Mouse (Mus musculus): Measurements from ENCODE around the gene Bcor.

Gene Bcor

DNA sequence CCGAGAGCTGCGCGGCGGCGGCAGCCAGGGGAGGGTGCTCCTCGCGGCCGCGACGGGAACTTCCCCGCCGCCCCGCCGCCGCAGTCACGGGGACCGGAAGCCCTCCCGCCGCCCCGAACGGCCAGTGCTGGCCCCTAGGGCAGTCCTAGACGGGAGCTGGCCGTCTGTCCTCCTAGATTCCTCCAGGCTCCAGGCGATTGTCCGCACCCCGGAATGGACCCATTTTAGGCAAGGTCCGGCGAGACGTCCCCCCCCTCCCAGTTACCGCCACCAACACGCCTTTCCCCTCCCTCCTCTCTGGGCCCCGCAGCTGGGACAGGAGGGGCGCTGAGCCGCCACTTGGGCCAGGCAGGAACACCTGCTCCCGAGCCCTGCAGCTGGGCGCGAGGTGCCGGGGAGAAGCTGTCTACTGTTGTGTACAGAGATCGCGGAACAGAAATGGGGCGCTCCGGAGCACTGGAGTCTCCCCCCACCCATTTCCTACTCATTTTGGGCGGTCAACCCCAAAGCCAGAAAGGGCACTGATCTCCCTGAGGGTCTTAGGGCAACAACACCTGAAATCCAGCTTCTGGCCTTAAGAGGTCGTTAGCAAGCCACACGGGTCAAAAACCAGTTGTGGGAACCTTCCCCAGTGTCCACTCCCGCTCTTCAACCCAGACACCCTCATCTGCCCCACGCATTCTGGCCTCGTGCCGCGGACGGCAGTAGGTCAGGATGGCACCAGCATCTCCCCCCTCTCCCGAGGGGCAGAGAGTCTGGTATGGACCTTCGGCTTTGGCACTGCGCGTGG lies 72.4 kb downstream of the Bcor start:
- DNase-seq (ENCODE audit: low spot score in 2 of 2): peak in 1 of 2 experiments; percentile 29

DNA sequence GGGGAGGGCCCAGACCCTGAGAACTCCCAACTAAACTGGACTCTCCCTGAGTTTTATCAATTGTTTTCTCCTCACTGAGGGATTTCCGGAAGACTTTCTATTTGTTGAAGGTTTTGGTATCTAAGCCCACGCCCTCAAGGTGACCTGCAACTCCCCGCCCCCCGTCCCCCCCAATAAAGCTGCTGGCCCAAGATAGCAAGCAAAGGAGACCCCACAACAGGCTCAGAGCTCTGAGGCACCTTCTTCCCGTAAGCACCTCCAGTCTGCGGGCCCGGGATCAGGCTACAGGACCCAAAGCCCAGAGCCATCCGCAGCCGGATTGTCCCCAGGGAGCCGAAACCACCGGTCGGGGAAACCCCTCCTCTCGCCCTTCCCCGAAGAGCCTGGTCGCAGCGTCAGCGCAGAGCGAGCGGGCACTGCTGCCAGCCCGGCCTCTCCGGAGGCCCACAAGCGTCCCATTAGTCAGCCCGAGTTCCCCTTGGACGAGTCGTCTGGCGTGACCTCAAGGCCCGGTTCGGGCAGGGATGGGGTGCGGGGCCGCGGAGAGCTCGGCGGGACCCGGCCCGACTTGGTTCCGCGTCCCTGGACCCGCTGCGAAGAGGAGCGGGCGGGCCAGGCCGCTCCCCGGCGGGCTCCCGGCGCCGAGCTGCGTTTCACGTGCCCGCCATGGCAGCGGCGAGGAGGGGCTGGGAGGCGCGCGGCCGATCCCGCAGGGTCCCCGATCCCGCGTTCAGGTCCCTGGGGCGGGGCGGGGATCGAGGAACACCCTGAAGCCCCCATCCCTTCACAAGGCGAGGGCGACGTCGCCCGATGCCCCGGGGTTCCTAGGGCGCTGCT lies 73.3 kb downstream of the Bcor start:
- peak in 1 of 2 experiments; percentile 20 for DNase-seq (ENCODE audit: low spot score in 2 of 2)

DNA sequence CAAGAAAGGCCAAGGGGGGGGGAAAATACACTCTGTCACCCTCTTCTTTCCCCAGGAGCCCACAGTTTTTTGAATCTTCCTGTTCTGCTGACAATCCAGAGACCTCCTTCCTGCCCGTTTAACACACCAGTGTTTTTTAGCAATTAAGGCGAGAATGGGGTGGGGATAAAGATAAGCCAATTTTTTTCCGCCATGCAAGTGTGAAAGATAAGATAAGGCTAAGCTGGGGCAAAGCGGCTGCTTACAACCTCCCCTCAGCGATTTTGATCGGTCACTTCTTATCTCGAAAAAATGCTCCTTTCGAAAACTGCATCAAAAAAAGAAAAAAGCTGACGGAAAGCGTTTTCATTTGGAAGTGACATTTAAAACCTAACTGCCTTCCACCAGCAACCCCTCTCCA lies 74.2 kb downstream of the Bcor start:
- no peak for DNase-seq (ENCODE audit: low spot score in 2 of 2)

DNA sequence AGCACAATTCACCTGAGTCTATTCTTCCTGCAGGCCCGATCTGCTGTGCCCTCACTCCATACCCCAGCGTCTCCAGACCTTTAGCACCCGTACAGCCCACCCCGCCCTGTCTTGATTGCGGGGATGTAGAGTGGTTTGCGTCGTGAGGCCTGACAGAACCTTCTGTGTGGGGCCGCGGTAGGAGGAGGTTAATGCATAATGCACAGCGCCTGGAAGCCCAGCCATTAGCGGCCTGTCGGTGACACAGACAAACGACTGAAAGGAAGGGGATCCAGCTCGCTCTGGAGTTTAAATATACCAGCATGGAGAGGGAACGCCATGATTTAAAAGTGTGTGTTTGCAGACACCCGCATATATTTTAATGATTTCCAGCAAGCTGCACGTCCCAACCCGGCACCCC lies 74.9 kb downstream of the Bcor start:
- DNase-seq (ENCODE audit: low spot score in 2 of 2): no peak

DNA sequence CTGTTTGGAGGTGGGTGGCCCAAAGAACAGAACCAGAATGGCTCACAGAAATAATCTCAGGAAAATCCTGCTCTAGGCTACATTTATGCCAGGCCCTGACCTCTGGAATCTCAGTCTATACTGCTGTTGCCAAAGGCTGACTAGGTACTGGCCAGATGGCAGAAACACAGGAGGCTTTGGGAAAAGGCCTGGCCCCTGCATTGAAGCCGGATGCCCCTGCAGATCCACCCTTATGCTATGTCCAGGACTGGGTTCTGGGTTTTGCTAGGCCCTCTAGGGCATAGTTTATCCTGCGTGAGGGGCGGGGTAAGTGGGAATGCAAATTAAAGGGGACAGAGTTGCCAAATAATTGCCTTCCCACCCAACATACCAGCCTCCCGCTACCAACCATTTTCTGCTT lies 75.5 kb downstream of the Bcor start:
- no peak for DNase-seq (ENCODE audit: low spot score in 2 of 2)

DNA sequence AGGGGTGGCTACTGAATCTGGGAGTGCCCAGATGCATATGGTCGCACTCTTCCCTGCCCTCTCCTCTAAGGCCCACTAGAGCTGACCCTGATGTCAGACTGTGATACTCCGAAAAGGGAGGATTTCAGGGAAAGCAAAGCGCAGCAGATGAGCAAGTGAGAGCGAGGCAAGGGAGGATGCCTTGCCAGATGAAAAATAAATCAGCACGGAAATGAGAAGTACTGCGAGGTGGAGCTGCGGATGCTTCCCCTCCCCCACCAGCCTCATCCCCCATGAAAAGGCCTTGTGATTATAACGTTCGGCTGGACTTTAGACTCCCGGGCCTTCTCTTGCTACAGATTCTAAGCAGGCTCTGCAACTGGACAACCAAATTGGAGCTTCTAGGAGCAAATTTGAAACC lies 76.5 kb downstream of the Bcor start:
- DNase-seq (ENCODE audit: low spot score in 2 of 2): no peak

DNA sequence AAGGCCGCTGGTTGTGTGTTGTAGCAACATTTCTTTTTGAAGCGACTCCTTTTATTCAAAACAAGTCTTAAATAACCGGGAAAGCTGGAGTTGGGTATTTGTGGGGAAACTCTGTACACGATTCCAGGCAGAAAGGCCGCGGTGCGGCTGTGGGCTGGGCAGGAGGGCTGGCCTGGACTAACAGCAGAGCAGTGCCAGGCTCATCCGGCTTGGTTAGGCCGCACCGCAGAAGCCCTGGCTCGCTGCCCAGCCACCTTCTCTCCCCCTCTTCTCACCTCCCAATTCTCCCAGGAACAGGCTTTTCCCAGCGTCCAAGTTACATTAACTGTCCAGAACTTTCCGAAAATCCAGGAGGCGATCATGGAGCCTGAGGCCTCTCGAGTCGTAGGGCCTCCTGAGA lies 77.4 kb downstream of the Bcor start:
- DNase-seq (ENCODE audit: low spot score in 2 of 2): peak in 1 of 2 experiments; percentile 24

DNA sequence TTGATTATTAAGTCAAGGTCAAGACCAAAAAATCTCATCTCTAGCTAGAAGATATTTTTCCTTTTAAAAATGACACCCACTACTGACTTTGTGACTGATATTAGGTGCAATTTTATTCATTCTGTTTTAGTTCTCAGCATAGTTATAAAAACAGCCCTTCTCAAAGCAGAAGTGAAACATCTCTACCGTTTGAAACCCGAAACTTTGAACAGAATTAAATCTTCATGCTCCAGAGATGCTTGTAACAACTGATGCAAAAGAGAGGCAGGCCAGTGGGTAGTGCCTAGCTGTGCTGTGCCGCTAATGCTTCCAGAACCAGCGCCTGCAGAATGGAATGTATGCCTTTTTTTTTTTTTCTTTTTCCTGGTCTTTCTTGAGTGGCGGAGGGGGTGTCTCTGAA lies 78.0 kb downstream of the Bcor start:
- no peak for DNase-seq (ENCODE audit: low spot score in 2 of 2)

DNA sequence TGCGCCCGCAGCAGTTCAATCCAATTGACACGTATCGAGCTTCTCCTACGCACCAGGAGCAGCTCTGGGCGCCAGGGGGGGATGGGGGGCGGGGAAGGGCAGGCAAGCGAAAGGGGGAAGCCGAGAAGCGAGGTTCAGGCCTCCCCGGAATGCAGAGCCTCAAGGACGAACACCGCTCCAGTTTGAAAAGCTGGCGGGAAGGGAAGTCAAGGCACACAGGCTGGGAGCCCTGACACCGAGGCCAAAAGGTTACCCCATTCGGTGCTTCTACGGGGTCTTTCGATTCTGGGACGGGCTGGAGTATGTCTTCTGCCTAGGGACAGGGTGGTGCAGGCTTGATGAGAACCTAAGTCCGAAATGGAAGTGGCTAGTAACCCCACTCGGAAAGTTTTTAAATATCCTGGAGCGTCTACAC lies 78.4 kb downstream of the Bcor start:
- DNase-seq (ENCODE audit: low spot score in 2 of 2): no peak

DNA sequence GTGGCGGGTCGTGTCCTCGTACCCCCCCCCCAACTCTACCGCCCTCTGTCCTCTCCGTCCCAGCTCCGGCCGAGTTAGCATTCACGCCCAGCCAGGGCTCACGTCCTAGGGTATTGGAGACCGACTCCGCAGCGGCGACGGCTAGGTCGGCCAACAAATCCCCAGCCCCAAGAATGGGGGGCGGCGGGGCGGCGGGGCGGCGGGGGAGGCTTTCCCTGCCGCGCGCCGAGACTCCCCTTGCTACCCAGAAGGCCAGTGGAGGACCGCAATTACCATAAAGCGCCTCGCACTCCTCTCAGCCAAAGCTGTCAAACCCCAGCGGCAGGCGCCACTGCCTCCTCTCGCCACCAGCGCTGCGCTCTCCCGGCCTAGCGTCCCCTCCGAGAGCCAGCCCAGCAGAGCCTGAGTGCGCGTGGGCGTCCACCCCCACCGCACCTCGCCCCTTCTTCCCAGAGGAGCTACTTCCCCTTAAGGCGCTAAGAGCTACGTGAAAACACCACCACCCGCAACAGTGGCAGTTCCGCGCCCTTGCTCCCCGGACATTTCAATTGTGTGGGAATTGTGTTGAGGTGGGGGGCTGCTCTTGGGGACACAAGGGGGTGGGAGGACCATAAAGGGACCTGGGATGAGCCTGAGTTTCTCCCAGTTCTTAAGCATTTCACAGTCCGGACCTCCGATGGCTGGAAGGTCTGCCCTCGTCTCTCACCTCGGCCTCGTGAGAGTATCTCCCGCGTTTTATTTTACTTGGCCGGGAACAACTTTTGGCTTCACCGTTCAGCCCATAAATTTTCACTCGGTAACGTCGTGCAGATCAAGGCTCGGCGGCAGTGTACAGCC lies 79.0 kb downstream of the Bcor start:
- peak in 1 of 2 experiments; percentile 46 for DNase-seq (ENCODE audit: low spot score in 2 of 2)

DNA sequence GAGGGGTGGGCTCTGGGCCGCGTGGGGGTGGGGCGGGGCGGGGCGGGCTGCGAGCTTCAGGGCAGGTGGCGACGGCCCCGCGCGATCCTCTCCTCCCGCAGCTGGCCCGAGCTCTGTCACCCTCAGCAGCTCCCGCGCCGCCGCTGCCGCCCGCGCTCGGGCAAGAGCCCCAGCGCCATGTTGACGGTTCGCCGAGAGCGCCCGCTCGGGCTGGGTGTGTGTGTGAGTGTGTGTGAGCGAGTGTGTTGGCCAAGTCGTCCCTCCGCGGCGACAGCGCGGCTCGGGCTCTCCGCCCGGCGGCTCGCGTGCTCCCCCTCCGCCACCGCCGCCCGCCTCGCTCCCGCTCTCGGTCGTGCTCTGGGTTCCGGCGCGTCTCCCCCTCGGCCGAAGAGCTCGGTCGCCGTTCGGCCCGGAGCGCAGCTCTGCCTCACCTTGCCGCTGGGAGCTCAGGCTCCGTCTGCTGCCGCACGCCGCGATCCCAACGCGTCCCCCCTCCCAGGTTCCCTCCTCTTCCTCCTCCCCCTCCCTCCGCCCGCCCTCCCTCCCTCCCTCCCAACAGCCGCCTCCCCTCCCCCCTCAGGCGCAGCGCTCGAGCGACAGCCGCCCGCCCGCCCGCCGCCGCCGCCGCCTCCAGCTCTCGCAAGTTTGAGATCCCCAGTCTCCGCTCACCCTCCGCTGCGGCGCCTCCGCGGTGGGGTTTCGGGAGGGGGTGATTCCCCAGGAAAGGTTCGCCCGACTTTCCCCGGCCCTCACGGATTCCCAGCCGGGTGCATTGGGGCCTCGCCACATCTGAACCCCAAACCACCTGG lies 79.9 kb downstream of the Bcor start:
- DNase-seq (ENCODE audit: low spot score in 2 of 2): peak in 1 of 2 experiments; percentile 48

DNA sequence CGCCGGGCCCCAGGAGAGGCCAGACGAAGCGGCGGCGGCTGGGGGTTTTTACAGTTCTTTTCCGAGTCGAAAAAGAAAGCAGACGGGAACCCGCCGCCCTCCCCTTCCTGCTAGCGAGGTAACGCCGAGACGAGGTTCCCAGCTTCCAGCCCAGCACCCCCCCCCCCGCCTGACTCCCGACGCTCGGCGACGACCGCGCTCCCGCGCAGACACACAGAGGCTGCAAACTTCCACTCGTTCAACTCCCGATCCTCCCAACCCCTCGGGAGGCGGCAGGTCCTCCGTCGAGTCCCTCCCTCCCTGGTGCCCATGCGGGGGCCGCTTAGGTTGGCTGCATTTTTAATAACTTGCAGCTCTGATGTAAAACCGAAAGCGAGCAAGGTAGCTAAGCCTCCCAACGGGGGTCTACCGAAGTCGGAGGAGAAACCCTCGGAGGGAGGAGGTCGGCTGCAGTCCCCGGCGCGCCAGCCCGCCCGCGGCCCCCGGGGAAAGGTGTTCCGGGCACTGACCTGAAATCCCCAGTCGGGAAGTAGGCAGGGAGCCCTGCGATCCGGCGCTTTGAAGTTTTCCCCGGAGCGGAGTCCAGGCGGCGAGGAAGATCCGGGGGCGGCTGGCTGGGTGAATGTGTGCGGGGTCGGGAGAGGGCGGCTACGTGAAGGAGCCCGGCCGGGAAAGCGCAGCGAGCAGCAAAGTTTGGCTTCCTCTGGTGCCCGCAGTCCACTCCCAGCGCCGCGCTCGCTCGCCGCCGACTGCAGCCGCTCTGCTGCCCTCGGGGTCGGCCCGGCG lies 80.7 kb downstream of the Bcor start:
- peak in 1 of 2 experiments; percentile 25 for DNase-seq (ENCODE audit: low spot score in 2 of 2)

DNA sequence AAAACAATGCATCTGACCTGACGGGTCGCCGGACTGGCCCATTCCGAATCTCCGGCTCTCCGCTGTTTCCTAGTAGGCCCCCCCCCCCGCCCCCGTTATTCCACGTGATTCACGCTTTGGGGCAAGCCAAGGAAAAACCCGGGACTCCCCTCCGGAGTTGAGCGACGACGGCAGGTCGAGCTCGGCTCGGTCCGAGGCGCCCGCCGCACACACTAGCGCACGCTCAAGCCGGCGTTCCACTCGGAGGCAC lies 81.2 kb downstream of the Bcor start:
- DNase-seq (ENCODE audit: low spot score in 2 of 2): no peak

DNA sequence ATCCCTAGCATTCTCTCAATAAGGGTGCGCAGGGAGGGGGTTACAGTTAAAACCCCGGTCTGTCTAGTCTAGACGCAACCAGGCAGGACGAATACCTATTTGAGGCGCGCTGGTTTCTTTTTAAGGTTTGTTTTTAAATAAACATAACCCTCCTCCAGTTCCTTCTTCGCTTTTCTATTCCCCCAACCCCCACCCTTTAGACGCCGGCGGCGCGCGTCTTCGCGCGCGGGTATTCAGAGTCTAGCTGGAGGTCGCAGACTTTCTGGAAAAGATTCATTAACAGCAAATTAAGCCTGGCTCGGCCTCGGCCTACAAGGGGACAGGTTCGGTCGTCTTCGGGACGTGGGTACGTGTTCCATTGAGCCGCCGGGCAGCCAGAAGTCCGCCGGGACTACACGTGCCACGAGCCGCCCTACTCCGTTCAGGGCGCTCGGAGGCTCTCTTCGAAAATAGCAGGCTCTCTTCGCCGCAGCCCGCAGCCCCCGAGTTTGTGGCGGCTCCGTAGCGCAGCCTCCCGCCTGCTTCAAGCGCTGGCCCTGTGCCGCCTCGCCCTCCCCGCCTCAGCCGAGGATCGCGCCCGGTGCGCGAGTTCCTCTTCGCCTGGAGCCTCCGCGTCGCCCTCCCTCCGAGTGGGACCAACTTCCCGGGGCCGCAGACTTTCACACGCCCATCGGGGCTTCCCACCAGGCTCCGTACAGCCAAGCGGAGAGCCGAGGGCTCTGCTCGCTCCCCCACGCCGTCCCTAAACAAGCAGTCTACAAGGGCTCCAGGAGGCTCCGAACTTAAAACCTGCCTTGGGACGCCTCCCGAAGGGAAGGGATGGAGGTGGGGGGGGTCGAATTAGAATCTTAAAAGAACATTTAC lies 81.7 kb downstream of the Bcor start:
- no peak for DNase-seq (ENCODE audit: low spot score in 2 of 2)

DNA sequence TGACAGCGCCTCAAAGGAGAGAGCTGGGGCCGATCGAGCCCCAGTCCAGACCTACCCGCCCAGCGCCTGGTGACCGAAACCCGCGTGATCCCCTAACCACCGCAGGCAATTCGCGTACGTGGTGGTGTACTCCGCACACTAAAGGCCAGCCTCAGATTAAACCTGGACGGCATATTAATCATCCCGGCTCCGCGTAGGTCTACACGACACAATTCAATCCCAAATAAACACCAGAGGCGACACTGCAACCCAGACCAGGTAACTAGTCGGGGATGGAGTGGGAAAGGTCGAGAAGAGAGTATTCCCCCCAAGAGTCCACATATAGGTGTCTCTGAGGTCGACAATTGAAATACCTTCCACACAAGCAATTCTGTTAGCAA lies 82.6 kb downstream of the Bcor start:
- no peak for DNase-seq (ENCODE audit: low spot score in 2 of 2)

DNA sequence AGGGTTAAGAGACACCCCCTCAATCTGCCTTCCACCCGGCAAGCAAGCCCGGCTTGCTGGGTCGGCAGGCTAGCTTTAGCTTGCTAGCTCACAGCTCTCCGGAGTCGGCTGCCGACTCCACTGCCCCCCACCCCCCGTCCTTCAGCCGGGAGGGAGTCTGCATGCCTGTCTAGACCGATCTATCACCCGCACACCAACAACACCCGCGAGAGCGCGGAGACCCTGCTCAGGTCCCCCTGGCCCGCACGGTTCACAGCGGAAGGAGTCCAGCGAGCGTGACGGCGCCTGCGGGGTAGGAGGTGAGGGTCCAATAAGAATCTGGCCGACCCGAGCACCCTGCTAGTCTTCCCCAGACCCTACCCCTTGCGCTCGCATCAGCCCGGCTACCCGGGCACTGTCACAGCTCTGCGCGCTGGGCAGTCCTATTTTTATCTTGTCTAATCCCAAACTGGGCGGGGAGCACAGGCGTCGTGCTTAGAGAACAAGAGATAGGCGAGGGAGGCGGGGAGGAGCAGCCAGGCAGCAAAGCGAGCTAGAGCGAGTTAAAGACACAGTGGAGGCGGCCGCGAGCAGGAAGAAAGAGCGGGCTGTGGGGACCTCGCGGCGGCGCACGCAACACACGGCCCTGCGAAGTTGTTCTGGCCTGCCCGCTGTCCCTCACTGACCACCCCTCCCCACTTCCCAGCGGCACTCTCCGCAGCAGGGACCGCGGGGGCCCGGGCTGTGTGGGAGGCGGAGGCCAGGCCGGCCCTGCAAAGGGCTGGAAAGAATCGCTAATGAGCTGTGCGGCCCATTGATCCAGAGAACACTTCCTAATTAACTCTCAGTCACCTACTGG lies 83.2 kb downstream of the Bcor start:
- DNase-seq (ENCODE audit: low spot score in 2 of 2): peak in 1 of 2 experiments; percentile 35

DNA sequence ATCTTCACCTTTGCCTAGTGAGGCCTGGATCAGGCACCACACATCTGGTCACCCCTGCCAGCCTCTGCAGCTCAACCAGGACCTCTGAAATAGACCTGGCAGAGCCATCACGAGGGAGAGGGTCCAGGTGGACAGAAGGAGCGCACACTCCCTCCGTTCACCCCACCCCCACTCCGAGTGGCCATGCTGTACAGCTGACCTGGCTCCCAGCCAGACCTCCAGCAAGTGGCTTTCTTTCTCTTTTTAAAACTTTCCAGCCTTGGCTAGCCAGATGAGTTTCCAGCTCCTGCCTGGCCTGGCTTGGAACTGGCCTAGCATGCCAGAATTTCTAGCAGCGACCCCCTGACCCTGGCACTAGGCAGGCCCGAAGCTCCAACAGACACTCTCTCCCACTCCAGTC lies 87.4 kb downstream of the Bcor start:
- no peak for DNase-seq (ENCODE audit: low spot score in 2 of 2)

DNA sequence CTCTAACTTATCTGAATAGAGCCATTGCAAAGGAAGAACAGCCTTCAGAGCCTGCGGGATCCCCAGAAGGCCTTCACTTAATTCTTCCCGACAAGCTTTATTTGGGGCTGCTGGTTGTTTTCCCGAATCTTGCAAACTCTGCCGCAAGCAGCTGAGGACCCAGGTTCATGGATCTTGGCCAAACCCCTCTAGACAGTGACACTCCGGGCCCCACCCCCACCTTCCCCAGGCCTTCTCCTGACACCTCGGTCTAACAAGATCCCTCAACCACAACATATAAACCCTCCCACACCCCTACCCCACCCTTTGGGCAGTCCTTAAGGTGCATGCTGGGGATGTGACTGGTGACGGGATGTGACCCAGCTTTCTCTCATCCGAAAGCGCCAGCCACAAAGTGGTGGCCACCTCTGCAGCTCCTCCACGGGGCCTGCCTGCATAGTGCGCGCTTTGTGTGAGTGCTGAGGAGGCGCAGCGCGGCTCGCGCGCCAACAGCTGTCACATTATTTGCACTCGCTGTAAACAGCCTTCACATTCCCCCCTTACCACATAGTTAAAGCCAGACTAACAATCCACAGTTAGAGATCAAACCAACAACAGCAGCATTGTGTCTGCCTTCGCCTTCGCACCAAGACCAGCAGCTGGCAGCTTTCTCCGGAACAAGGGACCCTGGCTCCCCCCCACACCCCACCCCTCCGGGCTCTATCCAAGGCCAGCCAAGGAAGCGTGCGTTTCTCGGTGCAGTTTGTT lies 91.0 kb downstream of the Bcor start:
- no peak for DNase-seq (ENCODE audit: low spot score in 2 of 2)

Measured in cerebellum, postnatal 4 days (tissue).